Mouse (Mus musculus) cerebellum, postnatal 4 days (tissue): Measurements from ENCODE around the gene Lamtor2.
A peak's percentile ranks its signal among the peaks of the same experiment; 100 is the strongest.
"Not testable (repeated sequence)": the region's sequence is repeated elsewhere in the genome, so short reads cannot be mapped to it uniquely, and the experiment has no call there.

Experiments
- DNase-seq, 2 experiments: peaks; one replicate each; pipeline ENCODE4 v3.0.0; 2022; ENCODE audit warnings: low spot score in 2 of 2, mixed read lengths in 1 of 2

The Lamtor2 gene

GRCm38 (mm10) chr3:88552676-88553524 lies at the start of gene Lamtor2:
Gene Lamtor2, minus strand, starts transcription at chr3:88553074.
- peak; percentile 93 to 98 for DNase-seq

DNA sequence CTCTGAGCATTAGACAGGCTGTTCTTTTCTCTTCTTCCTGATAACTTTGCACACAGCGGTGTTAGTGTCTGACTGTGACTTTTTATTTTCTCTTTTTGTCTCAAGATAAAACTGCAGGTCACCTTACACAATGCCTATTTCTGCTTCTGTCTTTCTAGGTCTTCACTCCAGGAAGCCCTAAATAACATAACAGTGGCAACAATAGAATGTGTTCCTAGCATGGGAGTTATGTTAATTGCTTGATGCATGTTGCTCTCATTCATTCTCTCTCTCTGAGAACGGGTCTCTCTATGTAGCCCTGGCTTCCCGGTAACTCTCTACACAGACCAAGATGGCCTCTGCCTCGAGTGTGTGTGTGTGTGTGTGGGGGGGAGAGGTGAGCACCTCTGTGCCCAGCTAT lies 49.6 kb upstream of the Lamtor2 start:
- DNase-seq: no peak

GRCm38 (mm10) chr3:88596547-88596946 lies 43.7 kb upstream of the Lamtor2 start:
- DNase-seq: not testable (repeated sequence)

DNA sequence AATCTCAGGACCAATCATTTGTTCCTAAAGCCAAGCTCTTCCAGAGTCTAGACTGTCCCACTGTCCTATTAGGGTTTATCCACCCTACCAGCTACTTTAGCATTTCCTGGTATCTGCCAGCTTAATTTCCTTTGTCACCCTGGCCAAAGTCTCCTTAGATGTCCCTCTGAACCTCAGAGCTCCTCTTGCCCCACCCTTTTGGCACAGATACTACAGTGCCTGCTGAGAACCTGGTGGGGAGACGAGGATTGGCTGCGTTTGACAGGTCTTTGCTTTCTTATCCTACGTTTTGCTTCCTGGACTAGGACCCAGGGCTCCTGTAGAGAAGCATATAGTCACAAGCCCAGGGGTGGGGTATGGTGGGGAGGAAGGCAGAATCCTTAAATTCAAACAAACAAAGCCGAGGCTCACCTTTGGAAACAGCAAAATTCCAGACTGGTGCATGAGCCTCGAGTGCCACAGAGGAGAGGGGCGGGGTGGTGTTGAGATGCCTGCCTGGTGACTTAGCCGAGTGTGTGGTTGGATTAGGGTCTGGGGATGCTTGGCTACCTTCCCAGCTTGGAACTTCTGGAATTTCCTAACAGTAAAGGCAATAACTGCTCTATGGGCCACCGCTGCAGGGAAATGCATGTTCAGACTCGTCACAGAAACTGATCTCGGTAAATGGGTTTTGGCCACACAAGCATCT lies 41.2 kb upstream of the Lamtor2 start:
- no peak for DNase-seq

DNA sequence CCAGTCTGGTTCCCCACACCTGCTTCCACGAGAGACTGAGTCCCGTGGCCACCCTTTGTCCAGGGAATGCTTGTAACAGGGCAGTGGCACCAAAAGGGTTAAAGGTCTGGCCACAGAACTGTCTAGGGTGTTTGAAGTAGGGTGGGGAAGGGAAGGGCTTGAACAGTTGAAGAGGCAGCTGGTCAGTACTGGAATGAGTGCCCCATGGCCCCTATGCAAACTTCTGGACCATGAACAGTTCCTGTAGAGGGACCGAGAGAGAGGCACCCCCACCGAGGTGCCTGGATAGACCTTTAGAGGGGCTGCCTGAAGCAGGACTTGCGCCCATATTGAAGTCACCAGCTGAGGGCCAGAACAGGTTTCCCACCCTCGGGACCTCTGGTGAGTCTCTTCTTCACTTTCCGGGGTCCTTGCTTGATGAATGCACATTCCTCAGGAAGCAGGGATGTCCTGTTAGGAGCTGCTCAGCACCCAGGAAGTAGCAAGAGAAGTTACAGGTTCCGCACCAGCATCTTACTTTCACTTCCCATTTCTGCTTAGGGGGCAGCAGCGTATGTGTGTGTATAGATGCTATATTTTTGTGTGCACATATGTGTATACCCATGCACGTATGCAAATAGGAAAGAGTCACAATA lies 40.2 kb upstream of the Lamtor2 start:
- DNase-seq: no peak

- peak in 1 of 2 experiments; percentile 39 for DNase-seq
These were observed 39.3 kb upstream of the Lamtor2 start for GRCm38 (mm10) chr3:88591950-88592731.

DNA sequence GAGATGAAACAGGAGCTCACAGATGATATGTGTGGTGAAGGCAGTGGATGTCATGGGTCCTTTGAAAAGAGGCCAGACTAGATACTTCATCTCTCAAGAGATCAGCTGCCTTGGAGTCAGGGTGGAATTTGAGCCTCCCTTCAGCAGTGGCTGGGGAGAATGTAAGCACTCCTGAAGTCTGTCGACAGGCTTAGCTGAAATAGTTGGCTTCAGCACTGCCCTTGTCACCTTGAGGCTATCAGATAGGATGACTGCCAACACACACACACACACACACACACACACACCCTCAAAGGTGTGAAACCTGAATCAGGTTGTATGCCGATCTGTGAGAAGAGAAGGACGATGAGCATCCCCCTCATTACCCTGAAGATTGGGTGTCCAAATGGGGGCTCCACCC lies 38.2 kb upstream of the Lamtor2 start:
- DNase-seq: no peak

GRCm38 (mm10) chr3:88590246-88590645 lies 37.4 kb upstream of the Lamtor2 start:
- no peak for DNase-seq

DNA sequence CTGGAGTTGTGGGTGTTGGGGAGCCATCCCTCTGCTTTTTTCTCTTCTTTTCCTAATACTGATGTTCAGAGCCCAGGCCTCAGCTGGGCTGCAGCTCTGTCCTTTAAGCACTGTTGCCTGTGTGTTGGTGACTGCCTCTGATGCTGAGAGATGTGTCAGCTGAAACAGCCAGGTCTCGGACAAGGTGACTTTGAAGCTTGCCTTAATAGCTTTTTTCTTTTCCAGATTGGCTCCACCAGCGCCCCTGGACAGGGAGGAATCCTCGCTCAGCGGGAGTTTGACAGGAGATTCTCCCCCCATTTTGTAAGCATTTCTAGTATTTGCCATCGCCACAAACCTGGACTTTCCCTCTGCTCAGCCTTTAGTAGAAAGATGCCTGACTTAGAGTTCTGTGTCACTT lies 33.8 kb upstream of the Lamtor2 start:
- DNase-seq: no peak

- DNase-seq: no peak
These were observed 32.9 kb upstream of the Lamtor2 start for GRCm38 (mm10) chr3:88585769-88586168.

- peak; percentile 39 to 74 for DNase-seq
These were observed 26.7 kb upstream of the Lamtor2 start for GRCm38 (mm10) chr3:88579454-88580117.

GRCm38 (mm10) chr3:88578498-88579424 lies 25.9 kb upstream of the Lamtor2 start:
- DNase-seq: no peak

GRCm38 (mm10) chr3:88577846-88578245 lies 25.0 kb upstream of the Lamtor2 start:
- not testable (repeated sequence) for DNase-seq

DNA sequence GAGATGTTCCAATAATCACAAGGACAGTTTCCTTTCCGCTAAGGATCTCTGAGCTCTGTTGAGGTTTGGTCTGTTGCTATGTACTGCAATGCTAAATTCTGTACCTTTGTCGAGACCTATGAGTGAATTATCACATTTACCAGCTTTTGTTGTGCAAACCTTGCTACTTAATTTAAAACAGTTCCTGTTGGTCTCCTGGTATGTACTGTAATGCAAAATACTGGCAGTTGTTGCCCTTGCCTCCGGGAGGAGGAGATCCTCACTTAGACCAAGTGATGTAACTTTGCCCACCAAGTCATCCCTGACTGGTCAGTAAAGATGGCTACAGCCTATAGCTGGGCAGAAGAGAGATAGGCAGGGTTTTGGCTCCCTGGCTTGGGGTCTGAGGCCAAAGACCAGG lies 22.7 kb upstream of the Lamtor2 start, which contains the start of gene Ssr2:
Gene Ssr2 (plus strand): TSS at position 337 of the 400 bp plus-strand sequence.
- no peak for DNase-seq

GRCm38 (mm10) chr3:88573810-88574209 lies 20.9 kb upstream of the Lamtor2 start:
- DNase-seq: no peak

GRCm38 (mm10) chr3:88572835-88573234 lies 20.0 kb upstream of the Lamtor2 start:
- no peak for DNase-seq

GRCm38 (mm10) chr3:88571856-88572255 lies 19.0 kb upstream of the Lamtor2 start:
- no peak for DNase-seq

- no peak for DNase-seq
These were observed 17.5 kb upstream of the Lamtor2 start for GRCm38 (mm10) chr3:88570341-88570740.

- DNase-seq: no peak
These were observed 16.8 kb upstream of the Lamtor2 start for GRCm38 (mm10) chr3:88569694-88570093.

DNA sequence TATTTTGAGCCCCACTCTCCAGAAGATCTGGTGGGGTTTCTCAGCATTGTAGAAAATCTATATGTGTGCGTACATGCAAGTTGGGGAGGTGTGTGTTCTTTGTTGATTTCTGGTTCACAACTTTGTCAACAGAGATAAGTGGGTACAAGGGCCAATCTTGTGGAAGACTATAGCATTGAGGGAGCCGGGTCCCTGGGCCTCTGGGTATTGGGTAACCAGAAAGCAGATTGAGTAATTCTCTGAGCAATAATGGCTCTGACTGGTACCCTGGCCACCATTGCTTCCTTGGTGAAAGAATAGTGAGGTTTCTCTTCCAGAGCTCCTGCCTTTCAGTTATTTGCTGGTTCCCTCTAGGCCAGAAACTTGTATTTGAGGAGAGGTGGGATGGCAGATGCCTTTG lies 16.2 kb upstream of the Lamtor2 start:
- no peak for DNase-seq
